Mouse (Mus musculus): ENCODE measurements at regions not wholly inside any gene's neighbourhood (a gene's known extent, or its start where the extent isn't known, plus 50 kb on each side); places are given as distances from the start of the nearest gene placed in this dataset.

GRCm38 (mm10) chr4:55703346-55703916 lies 171.2 kb upstream of the Klf4 start:
- in situ Hi-C loops (cut with MboI, MseI): no loop called here

GRCm38 (mm10) chr4:55701334-55701733 lies 169.1 kb upstream of the Klf4 start:
- in situ Hi-C loops (cut with MboI, MseI): no loop called here

- in situ Hi-C loops (cut with MboI, MseI): no loop called here
These were observed 167.7 kb upstream of the Klf4 start for GRCm38 (mm10) chr4:55699917-55700316.

GRCm38 (mm10) chr4:55699161-55699560 lies 166.9 kb upstream of the Klf4 start:
- in situ Hi-C loops (cut with MboI, MseI): no loop called here

GRCm38 (mm10) chr4:55697108-55697507 lies 164.8 kb upstream of the Klf4 start:
- in situ Hi-C loops (cut with MboI, MseI): no loop called here

GRCm38 (mm10) chr4:55696428-55696827 lies 164.2 kb upstream of the Klf4 start:
- in situ Hi-C loops (cut with MboI, MseI): no loop called here

- in situ Hi-C loops (cut with MboI, MseI): no loop called here
These were observed 163.0 kb upstream of the Klf4 start for GRCm38 (mm10) chr4:55695246-55695645.

GRCm38 (mm10) chr4:55689479-55689878 lies 157.2 kb upstream of the Klf4 start:
- in situ Hi-C loops (cut with MboI, MseI): no loop called here

GRCm38 (mm10) chr4:55686771-55687170 lies 154.5 kb upstream of the Klf4 start:
- in situ Hi-C loops (cut with MboI, MseI): no loop called here

GRCm38 (mm10) chr4:55672288-55672687 lies 140.0 kb upstream of the Klf4 start:
- in situ Hi-C loops (cut with MboI, MseI): no loop called here

GRCm38 (mm10) chr4:55670258-55670657 lies 138.0 kb upstream of the Klf4 start:
- in situ Hi-C loops (cut with MboI, MseI): no loop called here

- in situ Hi-C loops (cut with MboI, MseI): no loop called here
These were observed 132.6 kb upstream of the Klf4 start for GRCm38 (mm10) chr4:55664822-55665221.

GRCm38 (mm10) chr4:55663856-55664255 lies 131.6 kb upstream of the Klf4 start:
- in situ Hi-C loops (cut with MboI, MseI): no loop called here

GRCm38 (mm10) chr4:55662041-55662440 lies 129.8 kb upstream of the Klf4 start:
- in situ Hi-C loops (cut with MboI, MseI): no loop called here

GRCm38 (mm10) chr4:55658904-55659303 lies 126.6 kb upstream of the Klf4 start:
- in situ Hi-C loops (cut with MboI, MseI): no loop called here

GRCm38 (mm10) chr4:55655329-55655728 lies 123.1 kb upstream of the Klf4 start:
- in situ Hi-C loops (cut with MboI, MseI): no loop called here

GRCm38 (mm10) chr4:55652628-55653027 lies 120.4 kb upstream of the Klf4 start:
- in situ Hi-C loops (cut with MboI, MseI): no loop called here

GRCm38 (mm10) chr4:55651811-55652410 lies 119.6 kb upstream of the Klf4 start:
- in situ Hi-C loops (cut with MboI, MseI): no loop called here

GRCm38 (mm10) chr4:55651051-55651763 lies 118.9 kb upstream of the Klf4 start:
- in situ Hi-C loops (cut with MboI, MseI): no loop called here

GRCm38 (mm10) chr4:55650186-55650585 lies 117.9 kb upstream of the Klf4 start:
- in situ Hi-C loops (cut with MboI, MseI): no loop called here

GRCm38 (mm10) chr4:55648376-55648775 lies 116.1 kb upstream of the Klf4 start:
- in situ Hi-C loops (cut with MboI, MseI): loop anchor here (25.0 kb wide), 1 partner anchor 1461 kb away; no protein-coding TSS in a partner anchor

- in situ Hi-C loops (cut with MboI, MseI): loop anchor here (25.0 kb wide), 1 partner anchor 1458 kb away; no protein-coding TSS in a partner anchor
These were observed 113.2 kb upstream of the Klf4 start for GRCm38 (mm10) chr4:55645432-55645831.

GRCm38 (mm10) chr4:55644895-55645294 lies 112.6 kb upstream of the Klf4 start:
- in situ Hi-C loops (cut with MboI, MseI): loop anchor here (25.0 kb wide), 1 partner anchor 1458 kb away; no protein-coding TSS in a partner anchor

All from T-helper 2 cell (primary cell).